Mouse (Mus musculus): ENCODE measurements at regions not wholly inside any gene's neighbourhood (a gene's known extent, or its start where the extent isn't known, plus 50 kb on each side); places are given as distances from the start of the nearest gene placed in this dataset.

GRCm38 (mm10) chr4:137216908-137217497, 60.3 kb upstream of the Wnt4 start:
- no peak for DNase-seq (ENCODE audit: low spot score)

- no peak for DNase-seq (ENCODE audit: low spot score)
Measured at GRCm38 (mm10) chr4:137214573-137214972, 62.7 kb upstream of the Wnt4 start.

- DNase-seq (ENCODE audit: low spot score) = no peak
Measured at GRCm38 (mm10) chr4:137212846-137213245, 64.4 kb upstream of the Wnt4 start.

- DNase-seq (ENCODE audit: low spot score) = no peak
Measured at GRCm38 (mm10) chr4:137212106-137212505, 65.2 kb upstream of the Wnt4 start.

- no peak for DNase-seq (ENCODE audit: low spot score)
Measured at GRCm38 (mm10) chr4:137211288-137211687, 66.0 kb upstream of the Wnt4 start.

GRCm38 (mm10) chr4:137210525-137210924, 66.8 kb upstream of the Wnt4 start:
- no peak for DNase-seq (ENCODE audit: low spot score)

- DNase-seq (ENCODE audit: low spot score) = no peak
Measured at GRCm38 (mm10) chr4:137200968-137201367, 76.3 kb upstream of the Wnt4 start.

GRCm38 (mm10) chr4:137200426-137200825, 76.9 kb upstream of the Wnt4 start:
- DNase-seq (ENCODE audit: low spot score) = no peak

GRCm38 (mm10) chr4:137196491-137196974, 80.8 kb upstream of the Wnt4 start:
- no peak for DNase-seq (ENCODE audit: low spot score)

GRCm38 (mm10) chr4:137194106-137194505, 83.2 kb upstream of the Wnt4 start:
- no peak for DNase-seq (ENCODE audit: low spot score)

- no peak for DNase-seq (ENCODE audit: low spot score)
Measured at GRCm38 (mm10) chr4:137190625-137191024, 86.7 kb upstream of the Wnt4 start.

GRCm38 (mm10) chr4:137189801-137190200, 87.5 kb upstream of the Wnt4 start:
- no peak for DNase-seq (ENCODE audit: low spot score)

- DNase-seq (ENCODE audit: low spot score) = no peak
Measured at GRCm38 (mm10) chr4:137189058-137189457, 88.2 kb upstream of the Wnt4 start.

- DNase-seq (ENCODE audit: low spot score) = no peak
Measured at GRCm38 (mm10) chr4:137187592-137187991, 89.7 kb upstream of the Wnt4 start.

GRCm38 (mm10) chr4:137187051-137187450, 90.2 kb upstream of the Wnt4 start:
- no peak for DNase-seq (ENCODE audit: low spot score)

- DNase-seq (ENCODE audit: low spot score) = no peak
Measured at GRCm38 (mm10) chr4:137185001-137185400, 92.3 kb upstream of the Wnt4 start.

GRCm38 (mm10) chr4:137183181-137183850, 94.0 kb upstream of the Wnt4 start:
- no peak for DNase-seq (ENCODE audit: low spot score)

GRCm38 (mm10) chr4:137182547-137182946, 94.7 kb upstream of the Wnt4 start:
- DNase-seq (ENCODE audit: low spot score) = no peak

GRCm38 (mm10) chr4:137181252-137181651, 96.0 kb upstream of the Wnt4 start:
- DNase-seq (ENCODE audit: low spot score) = no peak

- no peak for DNase-seq (ENCODE audit: low spot score)
Measured at GRCm38 (mm10) chr4:137180083-137180482, 97.2 kb upstream of the Wnt4 start.

- no peak for DNase-seq (ENCODE audit: low spot score)
Measured at GRCm38 (mm10) chr4:137178833-137179232, 98.5 kb upstream of the Wnt4 start.

- no peak for DNase-seq (ENCODE audit: low spot score)
Measured at GRCm38 (mm10) chr4:137164933-137165332, 112.4 kb upstream of the Wnt4 start.

- DNase-seq (ENCODE audit: low spot score) = peak; percentile 73
Measured at GRCm38 (mm10) chr4:137164429-137164828, 112.9 kb upstream of the Wnt4 start.

- DNase-seq (ENCODE audit: low spot score) = no peak
Measured at GRCm38 (mm10) chr4:137163962-137164361, 113.3 kb upstream of the Wnt4 start.

All from ovary, postnatal 14 days (tissue).